Mouse (Mus musculus) hindlimb bud, embryonic 11.5 days (tissue): ENCODE measurements around the gene Hnrnpr.

Source experiments
- DNase-seq: peaks from one replicate; pipeline ENCODE4 v3.0.0-alpha.2; 2012; ENCODE audit warnings: low read depth, low spot score; ENCODE audit errors: extremely low spot score

Gene Hnrnpr

DNA sequence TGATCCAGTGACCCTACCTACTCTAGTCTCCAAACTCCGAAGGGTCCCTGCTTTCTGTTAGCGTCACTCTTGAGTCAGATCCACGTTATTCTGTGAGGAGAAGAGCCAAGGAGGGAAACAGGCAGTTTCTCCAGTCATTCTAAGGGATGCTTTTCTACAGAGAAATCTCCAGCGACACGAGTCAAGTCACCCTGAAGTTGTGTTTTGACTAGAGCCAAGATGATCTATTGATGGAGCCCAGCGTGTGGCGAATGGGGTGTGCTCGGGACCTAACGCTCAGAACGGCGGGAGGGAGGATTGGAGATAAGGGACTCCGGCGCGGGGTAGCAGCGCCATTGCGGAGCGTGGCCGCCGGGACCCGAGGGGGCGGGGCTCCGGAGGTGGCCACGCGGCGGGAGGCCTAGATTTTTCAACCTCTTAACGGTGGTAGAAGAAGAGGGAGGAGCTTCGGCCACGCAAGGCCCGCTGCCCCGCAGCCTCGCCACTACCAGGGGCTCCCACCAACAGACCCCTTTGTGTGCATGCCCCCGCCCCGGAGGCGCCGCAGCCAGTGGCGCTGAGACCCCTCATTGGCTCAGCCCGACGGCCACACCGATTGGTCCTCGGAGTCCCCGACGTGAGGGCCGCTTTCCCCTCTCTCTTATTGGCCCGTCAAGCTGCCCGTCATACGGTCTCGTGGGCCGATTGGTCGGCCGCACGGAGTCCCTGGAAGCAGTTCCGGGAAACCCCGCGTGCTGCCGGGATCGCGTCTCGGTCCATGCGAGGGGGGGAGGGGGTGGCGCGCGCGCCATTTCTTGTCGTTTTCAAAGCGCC is at the start of gene Hnrnpr:
TSS of gene Hnrnpr (plus strand) at position 714 of the 813 bp plus-strand sequence.
- DNase-seq, result peak; percentile 93

DNA sequence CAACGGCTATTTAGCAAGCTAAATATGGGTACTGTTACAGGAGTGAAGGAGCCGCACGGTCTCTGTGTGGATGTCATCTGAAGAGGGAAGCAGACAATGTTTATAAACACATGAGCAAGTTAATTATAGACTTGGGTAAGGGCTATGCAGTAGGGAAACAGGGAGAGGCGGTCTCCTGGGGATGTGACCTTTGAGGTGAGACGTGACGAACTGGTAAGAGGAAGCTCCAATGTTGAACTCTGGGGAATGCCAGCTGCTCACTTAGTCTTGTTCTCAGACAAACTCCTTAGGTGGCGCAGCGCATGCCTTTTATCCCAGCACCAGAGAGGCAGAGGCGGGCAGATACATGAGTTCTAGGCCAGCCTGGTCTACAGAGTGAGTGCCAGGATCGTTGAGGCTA is 48.8 kb upstream of the Hnrnpr start:
- no peak for DNase-seq

DNA sequence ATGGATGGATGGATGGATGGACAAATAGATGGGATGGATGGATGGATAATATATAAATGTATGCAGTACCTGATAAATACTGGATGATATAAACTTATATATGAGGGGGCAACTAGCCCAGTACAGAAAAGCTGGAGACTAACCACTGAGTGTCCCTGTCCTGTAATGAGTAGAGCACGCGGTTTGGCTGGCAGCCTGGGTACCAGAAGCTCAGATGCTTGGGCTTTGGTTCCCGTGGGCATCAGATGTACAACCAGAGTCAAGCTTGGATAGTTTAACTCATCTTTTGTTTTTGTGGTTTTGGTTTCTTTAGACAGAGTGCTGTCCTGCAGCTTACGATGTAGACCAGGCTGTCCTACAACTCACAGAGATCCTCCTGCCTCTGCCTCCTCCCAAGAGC is 47.2 kb upstream of the Hnrnpr start:
- no peak for DNase-seq

DNA sequence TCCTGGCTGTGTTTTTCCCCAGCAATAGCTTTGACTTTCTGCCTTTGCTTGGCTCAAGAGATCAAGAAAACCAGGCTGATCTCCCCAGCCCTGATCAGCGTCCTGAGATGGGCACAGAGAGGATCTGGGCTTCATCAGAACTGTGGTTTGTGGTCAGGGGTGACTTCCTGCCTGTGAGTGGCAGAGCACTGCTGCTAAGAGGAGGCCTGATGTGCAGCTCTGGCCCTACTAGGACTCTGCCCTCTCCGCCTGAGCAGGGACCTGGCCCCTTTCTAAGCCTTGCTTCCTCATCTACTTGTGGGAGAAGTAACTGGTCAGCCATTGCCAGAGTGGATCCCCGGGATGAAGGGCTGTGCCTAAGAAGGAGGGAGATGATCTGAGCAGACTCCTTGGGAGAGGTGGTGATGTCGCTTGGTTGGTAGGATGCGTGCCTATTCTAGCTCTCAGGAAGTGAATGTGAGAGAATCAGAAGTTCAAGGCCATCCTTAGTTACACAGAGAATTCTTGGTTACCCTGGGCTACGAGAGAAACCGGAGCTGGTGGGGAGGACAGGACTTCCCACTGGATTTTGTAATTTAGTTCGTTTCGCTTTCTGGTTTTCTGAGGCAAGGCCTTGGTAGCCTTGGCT is 43.9 kb upstream of the Hnrnpr start:
- no peak for DNase-seq

DNA sequence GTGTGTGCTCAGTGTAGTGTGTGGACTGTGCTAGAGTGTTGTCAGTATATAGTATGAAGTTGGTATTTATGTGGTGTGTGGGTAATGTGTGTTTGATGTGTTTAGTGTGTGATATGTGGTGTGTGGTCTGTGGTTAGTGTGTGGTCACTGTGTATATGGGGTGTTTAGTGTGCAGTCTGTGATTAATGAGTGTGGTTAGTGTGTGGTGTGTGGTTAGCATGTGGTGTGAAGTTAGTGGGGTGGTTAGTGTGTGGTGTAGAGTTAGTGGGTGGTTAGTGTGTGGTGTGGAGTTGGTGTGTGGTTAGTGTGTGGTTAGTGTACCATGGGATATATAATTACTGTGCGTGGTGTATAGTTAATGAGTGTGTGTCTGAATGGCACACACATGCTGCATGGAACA is 41.8 kb upstream of the Hnrnpr start:
- DNase-seq, result no peak

DNA sequence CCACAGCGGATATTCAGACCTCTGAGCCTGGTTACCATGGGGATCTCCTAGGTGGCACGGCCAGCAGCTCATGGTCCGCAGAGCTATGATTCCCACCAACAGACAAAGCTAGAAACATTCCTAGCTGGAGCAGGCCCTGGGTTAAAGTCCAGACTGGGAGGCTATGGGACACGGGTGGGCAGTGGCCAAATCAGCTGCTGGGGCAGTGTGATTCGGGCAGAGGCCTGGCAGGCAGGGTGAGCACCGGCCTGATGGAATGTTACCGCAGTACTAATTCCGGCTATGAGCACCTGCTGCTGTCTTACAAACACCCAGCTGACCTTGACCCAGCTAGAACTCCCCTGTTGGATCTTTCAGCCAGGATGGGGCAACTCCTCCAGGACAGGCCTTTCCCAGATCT is 40.1 kb upstream of the Hnrnpr start:
- DNase-seq, result no peak

DNA sequence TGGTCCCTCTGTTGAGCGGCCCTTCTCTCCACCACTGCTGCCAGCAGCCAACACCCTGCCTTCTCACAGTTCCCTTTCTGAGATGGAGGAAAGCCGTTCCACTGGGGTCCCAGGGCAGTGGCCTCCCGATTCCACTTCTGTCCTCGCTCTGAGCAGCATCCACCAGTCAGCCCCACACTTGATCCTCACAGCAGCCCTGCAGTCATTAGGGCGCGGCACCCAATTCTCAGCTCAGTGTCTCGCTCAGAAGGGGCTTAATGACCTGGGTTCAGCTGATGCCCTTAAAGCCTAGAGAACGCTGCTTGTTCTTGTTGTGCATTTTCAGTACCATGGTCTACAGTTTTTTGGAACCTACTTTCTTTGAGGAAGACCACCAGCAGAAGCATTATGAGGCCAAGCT is 29.6 kb upstream of the Hnrnpr start:
- no peak for DNase-seq

DNA sequence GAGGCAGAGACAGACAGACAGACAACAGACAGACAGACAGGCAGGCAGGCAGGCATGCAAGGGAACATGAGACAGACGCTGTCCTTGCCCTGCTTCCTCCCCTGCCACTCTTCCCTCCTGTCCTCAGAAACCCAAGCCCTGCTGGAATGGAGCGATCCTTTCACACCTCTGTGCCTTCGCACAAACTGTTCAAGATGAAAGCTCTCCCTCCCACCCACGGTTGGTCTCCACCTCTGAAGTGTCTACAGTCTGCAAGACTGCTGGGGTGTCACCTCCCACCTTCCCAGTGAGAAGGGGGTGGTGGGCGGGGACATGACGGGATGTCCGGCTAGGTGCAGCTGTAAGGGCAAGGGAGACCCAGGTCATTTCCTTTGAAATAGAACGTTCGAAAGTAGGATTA is 29.1 kb upstream of the Hnrnpr start:
- no peak for DNase-seq

DNA sequence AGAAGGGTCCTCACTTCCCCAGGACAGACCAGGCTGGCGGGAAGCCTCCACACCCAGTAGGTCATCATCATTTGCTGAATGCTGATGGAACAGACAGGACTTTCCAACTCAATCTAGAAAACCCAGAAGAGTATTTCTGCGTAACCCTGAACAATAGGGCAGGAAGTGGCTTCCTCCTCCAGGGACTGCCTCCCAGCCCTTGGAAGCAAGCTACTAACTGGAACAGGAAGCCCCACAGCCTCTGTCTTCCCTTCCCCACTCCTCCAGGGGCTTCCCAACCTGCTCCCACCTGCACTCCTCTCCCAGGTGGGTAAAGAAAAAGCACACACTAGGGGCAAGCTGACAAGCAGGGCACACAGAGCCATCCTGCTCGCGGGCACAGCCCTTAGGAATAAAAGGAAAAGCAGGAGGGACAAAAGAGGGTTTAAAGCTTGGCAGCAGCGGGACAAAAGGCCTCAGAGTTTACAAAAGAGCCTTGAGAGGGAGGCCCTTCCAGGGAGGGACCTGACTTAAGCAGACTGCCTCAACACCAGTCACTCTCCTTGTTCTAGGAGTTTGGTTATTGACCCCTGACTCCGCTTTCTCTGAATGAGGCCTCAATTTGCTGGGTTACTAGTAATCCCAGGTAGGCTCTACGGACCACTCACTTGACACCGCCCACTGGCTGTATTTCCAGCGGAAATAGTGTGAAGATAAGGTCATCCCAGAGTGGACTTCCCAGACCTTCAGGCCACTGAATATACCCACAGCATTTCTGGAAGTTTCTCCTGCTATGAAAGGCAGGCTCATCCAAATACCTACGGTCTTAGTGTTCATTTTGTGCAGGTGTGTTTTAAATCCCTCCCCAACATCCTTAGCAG is 27.9 kb upstream of the Hnrnpr start:
- DNase-seq, result no peak

DNA sequence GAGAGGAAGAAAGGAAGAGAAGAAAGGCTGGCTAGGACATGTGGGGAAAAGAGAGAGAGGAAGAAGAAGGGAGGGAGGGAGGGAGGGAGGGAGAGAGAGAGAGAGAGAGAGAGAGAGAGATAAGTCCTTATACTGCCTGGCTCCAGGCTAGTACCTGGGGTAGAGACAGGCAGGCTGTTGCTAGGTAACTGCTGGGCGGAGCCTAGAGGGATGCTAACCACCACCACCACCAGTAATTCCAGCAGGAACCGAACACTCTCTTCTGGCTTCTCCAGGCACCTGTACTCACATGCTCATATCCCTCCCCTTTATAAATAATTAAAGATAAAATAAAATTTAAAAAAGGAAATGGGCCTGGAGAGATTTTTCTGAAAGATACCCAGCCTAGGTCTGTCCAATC is 27.0 kb upstream of the Hnrnpr start:
- no peak for DNase-seq

DNA sequence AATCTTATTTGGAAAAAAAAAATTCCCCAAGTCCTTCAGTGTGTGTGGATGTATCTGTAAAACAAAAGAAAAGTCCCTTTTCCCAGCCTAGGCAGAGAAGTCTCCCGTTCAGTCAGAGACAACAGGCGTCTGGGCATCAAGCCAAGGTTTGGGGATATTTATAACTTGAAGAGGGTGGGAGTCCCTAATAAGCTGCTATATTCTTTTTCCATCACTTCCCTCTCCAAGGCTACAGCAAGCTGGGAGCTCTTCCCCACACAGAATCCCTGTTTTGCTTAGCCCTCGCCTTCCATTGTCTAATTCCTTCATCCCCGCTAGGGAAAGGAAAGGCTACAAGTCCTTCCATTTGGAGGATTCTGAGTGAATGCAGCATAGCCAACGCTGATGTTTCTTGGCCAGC is 26.3 kb upstream of the Hnrnpr start, which contains the start of gene Zfp46:
TSS of gene Zfp46 (plus strand) at position 229 of the 400 bp plus-strand sequence.
- DNase-seq, result no peak

DNA sequence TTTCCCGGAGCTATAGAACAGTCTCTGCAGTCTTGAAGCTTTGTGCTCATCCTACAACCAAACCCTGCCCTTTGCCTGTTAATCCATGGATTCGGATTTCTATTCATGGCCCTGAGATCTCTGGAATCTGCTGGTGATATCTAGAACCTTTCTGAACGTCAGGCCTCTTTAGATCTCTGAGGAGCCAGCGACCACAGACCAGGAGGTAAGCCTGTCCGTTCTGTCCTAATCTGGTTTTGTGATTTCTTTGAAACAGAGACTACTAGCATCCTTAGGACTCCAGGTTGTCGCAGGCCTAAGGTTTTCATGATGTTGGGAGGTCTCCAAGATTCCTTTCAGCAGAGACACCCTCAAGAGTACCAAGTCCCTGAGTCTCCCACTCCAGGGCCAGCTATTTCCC is 25.9 kb upstream of the Hnrnpr start:
- DNase-seq, result no peak

DNA sequence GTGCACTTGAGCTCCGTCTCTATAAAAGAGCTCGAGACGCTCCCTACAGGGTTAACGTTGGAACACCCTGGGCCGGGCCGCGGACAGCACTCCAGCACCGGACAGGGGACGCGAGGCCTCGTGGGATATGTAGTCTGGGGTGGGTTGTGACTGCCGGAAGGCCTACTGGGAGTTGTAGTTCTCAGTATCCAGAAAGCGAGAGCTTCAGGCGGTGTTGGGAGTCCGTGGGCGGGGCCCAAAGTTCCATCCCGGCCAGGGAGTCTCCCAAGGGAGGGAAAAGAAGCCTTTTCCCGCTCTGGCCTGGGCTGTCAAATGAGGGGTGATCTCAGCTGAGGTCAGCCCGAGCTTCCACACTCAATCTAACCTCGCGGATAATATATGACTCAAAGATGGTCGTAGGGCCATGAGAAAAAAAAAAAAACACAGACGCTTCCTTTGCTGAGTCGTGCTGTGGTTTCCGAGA is 25.4 kb upstream of the Hnrnpr start:
- peak; percentile 82 for DNase-seq

DNA sequence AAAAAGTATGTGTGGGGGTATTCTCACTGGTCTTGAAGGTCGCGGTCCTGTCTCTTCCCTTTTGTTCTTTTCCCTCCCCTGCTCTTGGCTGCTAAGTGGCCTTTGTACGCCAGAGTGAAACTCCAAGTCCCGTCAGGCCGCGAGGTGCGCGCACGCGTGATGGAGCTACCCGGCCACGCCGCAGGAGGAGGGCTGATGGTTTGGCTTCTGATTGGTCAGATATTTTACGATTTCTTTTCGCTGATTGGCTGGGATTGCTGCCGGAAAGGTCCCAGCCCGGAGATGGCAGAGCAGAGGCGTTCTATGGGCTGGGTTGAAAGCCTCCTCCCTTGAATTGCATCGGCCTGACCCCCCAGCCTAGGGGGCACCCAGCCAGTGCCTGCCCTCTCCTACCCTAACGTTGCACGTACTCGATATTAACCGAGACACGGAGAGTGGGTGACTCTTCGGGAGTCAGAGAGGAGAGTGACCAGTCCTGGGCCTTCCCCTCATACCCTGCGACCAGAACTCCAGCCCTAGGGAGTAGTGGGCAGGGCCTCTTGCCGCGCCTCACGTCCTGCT is 24.9 kb upstream of the Hnrnpr start:
- peak; percentile 95 for DNase-seq

DNA sequence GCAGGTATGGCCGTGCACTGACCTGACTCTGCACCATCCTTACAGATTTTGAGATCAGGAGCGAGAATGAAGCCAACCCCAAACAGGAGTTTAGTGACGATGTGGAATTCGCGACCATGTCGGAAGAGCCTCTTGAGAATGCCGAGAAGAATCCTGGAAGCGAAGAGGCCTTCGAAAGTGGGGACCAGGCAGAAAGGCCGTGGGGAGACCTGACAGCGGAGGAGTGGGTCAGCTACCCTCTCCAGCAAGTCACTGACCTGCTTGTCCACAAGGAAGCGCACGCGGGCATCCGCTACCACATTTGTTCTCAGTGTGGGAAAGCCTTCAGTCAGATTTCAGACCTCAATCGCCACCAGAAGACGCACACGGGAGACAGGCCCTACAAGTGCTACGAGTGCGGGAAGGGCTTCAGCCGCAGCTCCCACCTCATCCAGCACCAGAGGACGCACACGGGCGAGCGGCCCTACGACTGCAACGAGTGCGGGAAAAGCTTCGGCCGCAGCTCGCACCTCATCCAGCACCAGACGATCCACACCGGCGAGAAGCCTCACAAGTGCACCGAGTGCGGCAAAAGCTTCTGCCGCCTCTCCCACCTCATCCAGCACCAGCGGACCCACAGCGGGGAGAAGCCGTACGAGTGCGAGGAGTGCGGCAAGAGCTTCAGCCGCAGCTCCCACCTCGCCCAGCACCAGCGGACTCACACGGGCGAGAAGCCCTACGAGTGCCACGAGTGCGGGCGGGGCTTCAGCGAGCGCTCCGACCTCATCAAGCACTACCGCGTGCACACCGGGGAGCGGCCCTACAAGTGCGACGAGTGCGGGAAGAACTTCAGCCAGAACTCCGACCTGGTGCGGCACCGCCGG is 20.6 kb upstream of the Hnrnpr start:
- no peak for DNase-seq

DNA sequence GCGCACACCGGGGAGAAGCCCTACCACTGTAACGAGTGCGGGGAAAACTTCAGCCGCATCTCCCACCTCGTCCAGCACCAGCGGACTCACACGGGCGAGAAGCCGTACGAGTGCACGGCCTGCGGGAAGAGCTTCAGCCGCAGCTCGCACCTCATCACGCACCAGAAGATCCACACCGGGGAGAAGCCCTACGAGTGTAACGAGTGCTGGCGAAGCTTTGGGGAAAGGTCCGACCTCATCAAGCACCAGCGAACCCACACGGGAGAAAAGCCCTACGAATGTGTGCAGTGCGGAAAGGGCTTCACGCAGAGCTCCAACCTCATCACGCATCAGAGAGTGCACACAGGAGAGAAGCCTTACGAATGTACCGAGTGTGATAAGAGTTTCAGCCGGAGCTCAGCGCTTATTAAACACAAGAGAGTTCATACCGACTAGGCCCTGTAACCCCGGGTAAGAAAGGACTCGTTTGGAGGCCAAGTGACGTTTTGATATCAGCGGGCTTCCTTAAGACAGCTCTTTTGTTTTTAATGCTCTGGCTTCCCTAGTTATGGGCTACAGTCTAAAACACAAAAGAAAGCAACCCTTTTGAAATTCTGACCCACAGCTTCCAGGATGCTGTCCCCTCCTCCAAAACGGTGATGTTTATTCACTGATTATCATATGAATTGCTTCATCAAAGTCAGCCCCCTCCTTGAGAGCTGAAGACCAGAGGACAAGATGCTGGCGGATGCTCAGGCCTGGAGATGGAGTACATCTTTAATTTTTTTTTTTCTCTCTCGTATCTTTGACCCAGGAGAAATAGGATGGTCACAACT is 19.8 kb upstream of the Hnrnpr start:
- DNase-seq, result no peak

DNA sequence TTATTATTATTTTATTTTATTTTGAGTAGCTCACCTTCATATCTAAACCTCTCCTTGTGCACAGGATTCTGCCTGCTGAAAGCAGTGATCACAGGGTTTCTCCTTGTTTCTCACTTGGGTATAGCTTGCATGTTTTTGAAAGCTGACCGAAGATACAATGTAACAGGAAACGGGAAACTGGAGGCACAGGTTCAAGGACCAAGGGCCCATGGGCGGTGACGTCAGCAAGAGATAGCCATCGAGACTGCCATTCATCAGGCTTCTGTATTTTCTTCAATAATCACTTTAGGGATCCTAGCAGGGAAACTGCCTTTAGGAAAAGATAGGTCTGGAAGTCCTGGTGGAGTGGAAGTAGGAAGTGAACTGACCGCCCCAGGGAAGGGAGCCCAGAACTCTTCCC is 19.1 kb upstream of the Hnrnpr start:
- no peak for DNase-seq

DNA sequence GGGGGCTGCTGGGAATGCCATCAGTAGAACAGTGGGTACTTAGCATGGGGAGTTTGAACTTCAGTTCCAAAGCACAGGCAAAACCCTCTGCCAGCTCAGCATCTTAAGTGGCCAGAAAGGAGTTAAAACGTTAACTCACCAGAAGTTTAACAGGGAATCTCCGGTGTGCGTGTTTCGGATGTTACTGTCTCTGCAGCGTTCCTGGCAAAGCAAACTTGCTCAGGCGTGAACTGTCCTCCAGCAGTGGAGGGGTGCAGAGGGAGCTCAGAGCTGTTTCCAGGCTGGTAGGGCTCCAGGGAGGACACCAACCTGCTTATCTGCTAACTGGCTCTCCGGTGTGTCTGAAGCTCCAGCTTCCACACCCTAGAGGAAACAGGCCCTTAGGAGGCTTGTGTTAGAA is 14.8 kb upstream of the Hnrnpr start:
- DNase-seq, result no peak

DNA sequence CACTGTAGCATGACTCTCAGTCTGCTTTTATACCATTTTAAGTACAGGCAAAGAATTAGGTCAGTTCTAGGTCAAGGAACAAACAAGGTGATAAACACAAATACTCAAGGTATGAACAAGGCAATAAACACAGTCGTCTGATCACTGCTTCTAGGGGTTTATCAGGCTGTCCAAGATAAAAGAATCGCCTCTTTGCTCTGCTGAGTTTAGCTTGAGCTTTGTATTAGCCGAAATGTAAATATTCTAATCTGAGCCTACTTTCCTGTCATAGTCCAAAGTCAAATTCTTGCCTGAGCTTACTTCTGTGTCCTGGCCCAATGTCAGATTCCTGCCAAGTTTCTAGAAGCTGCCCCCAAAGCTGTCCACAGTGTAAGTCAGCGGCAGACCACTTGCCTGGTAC is 8.3 kb upstream of the Hnrnpr start:
- no peak for DNase-seq

DNA sequence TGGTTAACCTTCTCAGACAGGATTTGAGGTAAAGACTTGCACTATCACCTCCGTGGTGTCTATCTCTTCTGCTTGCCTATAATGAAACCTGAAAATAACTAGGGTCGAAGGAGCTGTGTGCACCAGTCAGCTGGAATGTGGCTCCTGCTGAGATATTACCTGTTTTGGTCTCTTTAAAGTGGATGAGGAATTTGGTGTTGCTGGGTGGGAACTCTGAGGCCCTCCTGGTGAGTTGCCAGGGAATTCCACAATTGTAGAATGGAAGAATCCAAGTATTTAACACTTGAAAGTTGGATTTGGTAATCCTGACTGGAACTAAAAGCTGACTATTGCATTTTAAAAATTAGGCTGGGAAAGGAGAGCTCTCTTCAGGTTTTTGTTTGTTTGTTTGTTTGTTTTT is 6.6 kb upstream of the Hnrnpr start:
- no peak for DNase-seq
